Mouse (Mus musculus): ENCODE results near the gene Upf3b. TPM values are rescaled to one million over a fixed set of nuclear protein-coding genes. Genes with fewer than 3 reads are reported as not detected.
"Not testable (repeated sequence)": the region's sequence is repeated elsewhere in the genome, so short reads cannot be mapped to it uniquely, and the experiment has no call there.

The Upf3b gene
- polyA plus RNA-seq (2012; rRNA removed), result 0.29 and 0.75 TPM in 2 replicates

DNA sequence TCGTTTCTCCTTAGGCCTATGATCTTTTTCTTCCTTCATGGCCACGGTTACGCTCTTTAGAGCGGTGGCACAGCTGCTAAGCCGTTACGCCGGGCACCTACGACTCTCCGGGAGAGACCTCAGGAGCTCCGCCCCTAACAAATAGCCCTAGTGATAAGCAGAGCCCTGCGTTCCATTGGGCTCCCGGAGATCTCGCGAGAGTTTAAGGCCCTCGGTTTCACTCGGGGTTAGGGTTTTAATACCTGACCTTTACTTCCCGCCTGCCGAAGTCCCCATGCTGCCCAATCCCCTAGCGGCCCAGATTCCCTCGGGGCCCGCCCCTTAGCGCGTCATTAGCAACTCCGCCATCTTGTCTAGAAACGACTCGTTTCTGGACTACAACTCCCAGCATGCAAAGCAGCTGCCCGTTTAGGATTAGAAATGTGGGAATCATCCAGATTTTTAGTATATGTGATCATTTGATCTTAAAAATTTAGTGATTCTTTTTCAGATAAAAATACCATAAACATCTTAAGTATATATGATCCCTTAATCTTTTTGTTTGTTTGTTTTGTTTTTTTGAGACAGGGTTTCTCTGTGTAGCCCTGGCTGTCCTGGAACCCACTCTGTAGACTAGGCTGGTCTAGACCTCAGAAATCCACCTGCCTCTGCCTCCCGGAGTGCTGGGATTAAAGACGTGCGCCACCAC, at the start of gene Upf3b:
Gene Upf3b (minus strand): TSS at position 130 of the 688 bp plus-strand sequence.
- H3K4me3 ChIP-seq (ENCODE audit: low read depth, low read length), result peak within 1 kb of the TSS; percentile 94
- TF ChIP-seq CTCF (IDR thresholded peaks at IDR 0.05; ENCODE audit: extremely low read depth, insufficient read length, insufficient replicate concordance, low read depth, low read length), result no peak
- peak; percentile 57; the same call in 1 of the 2 replicates for TF ChIP-seq POLR2A (IDR thresholded peaks at IDR 0.05; ENCODE audit: low read depth, low read length)
- H3K27me3 ChIP-seq (ENCODE audit: control insufficient read depth, insufficient read depth, low read length), result no peaks in the 10 kb centered on the region
- peak within 1 kb of the TSS; percentile 91 for H3K27ac ChIP-seq (ENCODE audit: insufficient read depth, low read depth, low read length)
- H3K4me1 ChIP-seq (ENCODE audit: control insufficient read depth, insufficient read depth, insufficient read length, low read length), result 0 out of 2 replicates have a peak, but pooled peaks cover 2% of the 10 kb centered on the region
- WGBS, result 10% methylated on average over 30 of the region's 30 CpGs
- 0 out of 2 replicates have a peak, but pooled peaks cover 2% of the 10 kb centered on the region for H3K36me3 ChIP-seq (ENCODE audit: control insufficient read depth, insufficient read depth, low read length)

DNA sequence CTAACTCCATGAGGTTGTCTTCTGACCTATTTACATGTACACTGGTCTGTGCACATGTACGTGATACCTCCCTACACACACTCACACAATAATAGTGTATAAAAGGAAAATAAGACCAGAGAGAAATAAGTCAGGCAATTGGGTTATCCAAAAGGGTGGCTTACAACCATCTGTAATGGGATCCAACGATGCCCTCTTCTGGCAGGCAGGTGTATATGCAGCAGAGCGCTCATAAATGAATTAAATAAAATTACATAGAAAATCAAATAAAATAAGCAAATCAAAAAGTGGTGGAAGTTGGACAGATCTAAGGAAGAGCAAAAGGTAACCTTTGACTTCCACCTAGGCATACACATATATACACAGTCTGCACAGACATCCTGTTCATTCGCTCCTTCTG, 47.7 kb upstream of the Upf3b start:
- no peaks in the 10 kb centered on the region for H3K27me3 ChIP-seq (ENCODE audit: control insufficient read depth, insufficient read depth, low read length)
- no peak overlapping the region for H3K27ac ChIP-seq (ENCODE audit: insufficient read depth, low read depth, low read length)
- TF ChIP-seq POLR2A (IDR thresholded peaks at IDR 0.05; ENCODE audit: low read depth, low read length) (no peak), CTCF (IDR thresholded peaks at IDR 0.05; ENCODE audit: extremely low read depth, insufficient read length, insufficient replicate concordance, low read depth, low read length) (no peak)
- H3K36me3 ChIP-seq (ENCODE audit: control insufficient read depth, insufficient read depth, low read length), result peaks cover 6% of the 10 kb centered on the region; the same call in 1 of the 2 replicates
- H3K4me3 ChIP-seq (ENCODE audit: low read depth, low read length), result no peak overlapping the region
- WGBS, result 62% methylated on average over 4 of the region's 4 CpGs
- H3K4me1 ChIP-seq (ENCODE audit: control insufficient read depth, insufficient read depth, insufficient read length, low read length), result 0 out of 2 replicates have a peak, but pooled peaks cover 3% of the 10 kb centered on the region

DNA sequence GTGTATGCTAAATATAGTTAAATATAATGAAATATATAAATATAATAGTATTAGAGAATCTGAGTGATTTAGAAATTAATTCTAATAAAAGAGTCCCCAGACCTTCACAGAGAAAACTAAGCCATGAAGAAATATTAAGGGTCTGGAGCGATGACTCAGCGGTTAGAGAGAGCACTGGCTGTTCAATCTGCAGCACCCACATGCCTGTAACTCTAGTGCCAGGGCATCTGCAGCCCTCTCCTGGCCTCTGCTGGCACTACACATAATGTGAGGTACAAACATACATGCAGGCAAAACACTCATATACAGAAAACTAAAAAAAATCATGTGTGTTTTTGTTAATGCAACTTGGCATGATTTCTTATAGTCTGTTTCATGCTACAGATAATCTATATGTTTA, 34.8 kb upstream of the Upf3b start:
- no peak for TF ChIP-seq POLR2A (IDR thresholded peaks at IDR 0.05; ENCODE audit: low read depth, low read length)
- peak; percentile 12; the same call in 1 of the 2 replicates for TF ChIP-seq CTCF (IDR thresholded peaks at IDR 0.05; ENCODE audit: extremely low read depth, insufficient read length, insufficient replicate concordance, low read depth, low read length)
- no peak overlapping the region for H3K27ac ChIP-seq (ENCODE audit: insufficient read depth, low read depth, low read length)
- no peaks in the 10 kb centered on the region for H3K4me1 ChIP-seq (ENCODE audit: control insufficient read depth, insufficient read depth, insufficient read length, low read length)
- 89% methylated on average over 2 of the region's 2 CpGs for WGBS
- H3K27me3 ChIP-seq (ENCODE audit: control insufficient read depth, insufficient read depth, low read length), result no peaks in the 10 kb centered on the region
- H3K4me3 ChIP-seq (ENCODE audit: low read depth, low read length), result no peak overlapping the region
- peaks cover 21% of the 10 kb centered on the region for H3K36me3 ChIP-seq (ENCODE audit: control insufficient read depth, insufficient read depth, low read length)

GRCm38 (mm10) chrX:37144498-37144897, 34.4 kb upstream of the Upf3b start:
- H3K4me1 ChIP-seq (ENCODE audit: control insufficient read depth, insufficient read depth, insufficient read length, low read length); H3K27ac ChIP-seq (ENCODE audit: insufficient read depth, low read depth, low read length); H3K27me3 ChIP-seq (ENCODE audit: control insufficient read depth, insufficient read depth, low read length); H3K4me3 ChIP-seq (ENCODE audit: low read depth, low read length): not testable (repeated sequence)
- H3K36me3 ChIP-seq (ENCODE audit: control insufficient read depth, insufficient read depth, low read length), result peaks cover 21% of the 10 kb centered on the region
- WGBS, result 74% methylated on average over 2 of the region's 4 CpGs

DNA sequence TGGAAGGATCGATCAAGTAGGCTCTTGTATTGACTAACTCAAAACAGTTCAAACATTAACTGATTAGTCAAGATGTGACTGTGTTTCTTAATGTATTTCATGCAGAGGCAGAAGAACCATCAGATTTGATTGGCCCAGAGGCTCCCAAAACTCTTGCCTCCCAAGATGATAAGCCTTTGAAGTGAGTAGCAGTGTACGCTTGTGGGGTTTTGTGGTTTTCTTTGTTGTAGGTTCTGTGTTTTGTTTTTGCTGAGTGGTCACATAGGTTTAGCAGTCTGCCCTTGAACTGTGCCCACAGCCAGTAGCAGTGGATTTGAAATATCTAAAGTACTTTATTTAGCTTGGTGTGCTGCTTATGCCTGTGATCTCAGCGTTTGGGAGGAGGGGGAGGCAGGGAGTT, 31.6 kb upstream of the Upf3b start:
- H3K27ac ChIP-seq (ENCODE audit: insufficient read depth, low read depth, low read length), result no peak overlapping the region
- H3K4me1 ChIP-seq (ENCODE audit: control insufficient read depth, insufficient read depth, insufficient read length, low read length), result no peaks in the 10 kb centered on the region
- H3K36me3 ChIP-seq (ENCODE audit: control insufficient read depth, insufficient read depth, low read length), result peaks cover 22% of the 10 kb centered on the region
- WGBS, result 84% methylated on average over 3 of the region's 3 CpGs
- TF ChIP-seq CTCF (IDR thresholded peaks at IDR 0.05; ENCODE audit: extremely low read depth, insufficient read length, insufficient replicate concordance, low read depth, low read length) (no peak), POLR2A (IDR thresholded peaks at IDR 0.05; ENCODE audit: low read depth, low read length) (no peak)
- no peak overlapping the region for H3K4me3 ChIP-seq (ENCODE audit: low read depth, low read length)
- H3K27me3 ChIP-seq (ENCODE audit: control insufficient read depth, insufficient read depth, low read length), result no peaks in the 10 kb centered on the region

DNA sequence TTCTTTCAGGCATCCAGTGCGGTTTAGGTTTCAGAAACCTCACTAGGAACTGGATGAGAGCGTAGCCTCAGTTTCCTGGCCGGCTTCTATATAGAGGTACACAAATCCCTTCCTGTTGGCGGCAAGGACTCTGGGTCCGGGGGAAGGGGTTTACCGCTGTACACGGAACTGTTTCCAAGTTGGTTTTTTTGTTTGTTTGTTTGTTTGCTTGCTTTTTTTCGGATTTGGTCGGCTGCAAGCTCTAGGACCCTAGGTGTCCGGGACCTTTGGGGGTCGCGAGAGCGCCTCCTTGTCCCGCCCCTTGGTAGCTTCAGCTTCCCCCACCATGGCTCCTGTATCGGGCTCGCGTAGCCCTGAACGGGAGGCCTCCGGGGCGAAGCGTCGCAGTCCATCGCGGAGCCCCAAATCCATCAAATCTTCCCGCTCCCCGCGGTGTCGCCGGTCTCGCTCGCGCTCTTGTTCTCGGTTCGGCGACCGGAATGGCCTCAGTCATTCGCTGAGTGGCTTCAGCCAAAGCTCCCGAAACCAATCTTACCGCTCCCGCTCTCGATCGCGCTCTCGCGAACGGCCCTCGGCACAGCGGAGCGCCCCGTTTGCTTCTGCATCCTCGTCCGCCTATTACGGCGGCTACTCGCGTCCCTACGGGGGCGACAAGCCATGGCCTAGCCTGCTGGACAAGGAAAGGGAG, 16.7 kb upstream of the Upf3b start, which contains the start of gene Nkap:
Gene Nkap (plus strand): TSS at position 125 of the 688 bp plus-strand sequence.
- no peaks in the 10 kb centered on the region for H3K27me3 ChIP-seq (ENCODE audit: control insufficient read depth, insufficient read depth, low read length)
- H3K27ac ChIP-seq (ENCODE audit: insufficient read depth, low read depth, low read length), result peak within 1 kb of the TSS; percentile 92
- TF ChIP-seq CTCF (IDR thresholded peaks at IDR 0.05; ENCODE audit: extremely low read depth, insufficient read length, insufficient replicate concordance, low read depth, low read length) (no peak), POLR2A (IDR thresholded peaks at IDR 0.05; ENCODE audit: low read depth, low read length) (peak; percentile 26; the same call in 1 of the 2 replicates)
- H3K4me3 ChIP-seq (ENCODE audit: low read depth, low read length), result peak within 1 kb of the TSS; percentile 100
- peaks cover 3% of the 10 kb centered on the region; the same call in 1 of the 2 replicates for H3K36me3 ChIP-seq (ENCODE audit: control insufficient read depth, insufficient read depth, low read length)
- 16% methylated on average over 58 of the region's 58 CpGs for WGBS
- H3K4me1 ChIP-seq (ENCODE audit: control insufficient read depth, insufficient read depth, insufficient read length, low read length), result no peaks in the 10 kb centered on the region

DNA sequence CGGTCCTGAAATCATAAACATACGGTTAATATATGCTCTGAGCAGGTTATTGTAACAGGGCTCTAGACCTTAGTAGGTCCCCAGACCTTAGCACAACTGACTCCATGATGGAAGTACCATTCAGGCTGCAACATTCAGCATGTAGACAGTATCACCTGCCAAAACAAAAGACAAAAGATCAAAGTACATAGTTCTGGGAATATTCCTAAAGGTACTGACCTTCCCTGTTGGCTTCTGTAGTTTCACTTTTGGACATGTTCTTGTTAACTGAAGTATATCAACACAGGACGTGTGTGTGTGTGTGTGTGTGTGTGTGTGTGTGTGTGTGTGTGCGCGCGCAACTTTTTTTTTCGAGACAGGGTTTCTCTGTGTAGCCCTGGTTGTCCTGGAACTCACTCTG, 15.4 kb upstream of the Upf3b start:
- TF ChIP-seq POLR2A (IDR thresholded peaks at IDR 0.05; ENCODE audit: low read depth, low read length), result no peak
- TF ChIP-seq CTCF (IDR thresholded peaks at IDR 0.05; ENCODE audit: extremely low read depth, insufficient read length, insufficient replicate concordance, low read depth, low read length), result no peak
- no peaks in the 10 kb centered on the region for H3K36me3 ChIP-seq (ENCODE audit: control insufficient read depth, insufficient read depth, low read length)
- no peak overlapping the region for H3K4me3 ChIP-seq (ENCODE audit: low read depth, low read length)
- no peaks in the 10 kb centered on the region for H3K4me1 ChIP-seq (ENCODE audit: control insufficient read depth, insufficient read depth, insufficient read length, low read length)
- H3K27me3 ChIP-seq (ENCODE audit: control insufficient read depth, insufficient read depth, low read length), result no peaks in the 10 kb centered on the region
- 92% methylated on average over 7 of the region's 7 CpGs for WGBS
- no peak overlapping the region for H3K27ac ChIP-seq (ENCODE audit: insufficient read depth, low read depth, low read length)

Measured in small intestine, adult 2 months (tissue).